ENCODE assay signal across 8 mouse cellular contexts in the genomic region with DNA sequence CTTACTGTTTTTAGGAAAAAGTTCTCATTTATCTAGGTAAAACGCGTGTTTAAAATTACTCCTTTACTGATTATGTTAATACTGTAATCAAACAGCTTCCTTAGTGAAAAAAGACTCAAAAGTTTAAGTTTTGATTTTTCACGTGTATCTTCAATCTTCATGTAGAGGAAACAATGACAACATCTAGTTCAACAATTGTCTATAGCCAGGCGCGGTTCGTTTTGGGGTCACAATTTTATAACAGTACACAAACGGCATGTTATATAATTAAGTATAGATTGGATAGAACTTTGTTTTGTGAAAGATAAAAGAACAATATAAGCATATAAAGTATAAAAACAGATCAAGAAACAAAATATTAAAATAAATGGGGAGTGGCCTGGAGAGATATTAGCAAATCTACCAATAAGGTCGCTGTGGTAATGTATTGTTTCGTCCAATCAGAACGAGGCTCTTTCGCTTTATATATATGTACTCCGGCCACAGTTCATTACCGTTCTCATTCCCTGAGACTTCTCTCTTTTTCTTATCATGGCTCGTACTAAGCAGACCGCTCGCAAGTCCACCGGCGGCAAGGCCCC. TPM values are rescaled to one million over a fixed set of nuclear protein-coding genes. Genes with fewer than 3 reads are reported as not detected.
DNase-seq lines count a peak whose midpoint lies in the region; ATAC-seq and TF ChIP-seq lines count a peak whose summit lies in the region.

Gene Hist1h3d, plus strand, starts transcription at position 493 of the 581 bp plus-strand sequence.

- no peaks in the 10 kb centered on the region for H3K27me3 ChIP-seq in cerebellum, adult 2 months (ENCODE audit: control insufficient read depth, insufficient read depth, low read length)
- H3K27me3 ChIP-seq in forebrain, embryonic 12.5 days: no peaks in the 10 kb centered on the region
- no peaks in the 10 kb centered on the region for H3K27me3 ChIP-seq in hindbrain, embryonic 14.5 days (ENCODE audit: control insufficient read depth, insufficient read depth, low read length)
- H3K27me3 ChIP-seq in limb, embryonic 11.5 days (ENCODE audit: control insufficient read depth, insufficient read depth, low read length): no peaks in the 10 kb centered on the region
- H3K27me3 ChIP-seq in midbrain, embryonic 12.5 days: no peaks in the 10 kb centered on the region
- no peaks in the 10 kb centered on the region for H3K27me3 ChIP-seq in stomach, embryonic 15.5 days (replicated peaks)

- DNase-seq in cerebellum, adult 2 months: peak; percentile 42 to 53
- DNase-seq in cerebellum, adult 9-11 months: no peak
- peak; percentile 86 for DNase-seq in ZHBTc4 (ENCODE audit: low read depth, low spot score)
- peak; percentile 87 for DNase-seq in hindbrain, embryonic 14.5 days (ENCODE audit: low spot score)
- peak; percentile 75 for DNase-seq in limb, embryonic 11.5 days (ENCODE audit: low spot score)

- H3K27ac ChIP-seq in cerebellum, adult 2 months (ENCODE audit: insufficient read depth, low read length): no peak within 1 kb of the TSS
- peak within 1 kb of the TSS; percentile 94 for H3K27ac ChIP-seq in forebrain, embryonic 12.5 days
- peak within 1 kb of the TSS; percentile 87 for H3K27ac ChIP-seq in hindbrain, embryonic 14.5 days
- H3K27ac ChIP-seq in limb, embryonic 11.5 days (replicated peaks; ENCODE audit: low read depth, low read length): peak within 1 kb of the TSS; percentile 94
- peak within 1 kb of the TSS; percentile 87 for H3K27ac ChIP-seq in midbrain, embryonic 12.5 days (replicated peaks)
- H3K27ac ChIP-seq in stomach, embryonic 15.5 days: peak within 1 kb of the TSS; percentile 94

- peak within 1 kb of the TSS; percentile 67 for H3K4me2 ChIP-seq in forebrain, embryonic 12.5 days
- peak within 1 kb of the TSS; percentile 67 for H3K4me2 ChIP-seq in hindbrain, embryonic 14.5 days (replicated peaks)
- H3K4me2 ChIP-seq in limb, embryonic 11.5 days (ENCODE audit: low read depth, severe bottlenecking): peak within 1 kb of the TSS; percentile 69
- peak within 1 kb of the TSS; percentile 66 for H3K4me2 ChIP-seq in midbrain, embryonic 12.5 days (replicated peaks)
- peak within 1 kb of the TSS; percentile 71 for H3K4me2 ChIP-seq in stomach, embryonic 15.5 days

- no peak for TF ChIP-seq CTCF in cerebellum, adult 2 months (IDR thresholded peaks at IDR 0.05; ENCODE audit: borderline replicate concordance, insufficient read depth, low read depth, low read length)

- no peaks in the 10 kb centered on the region for H3K36me3 ChIP-seq in forebrain, embryonic 12.5 days (replicated peaks)
- H3K36me3 ChIP-seq in hindbrain, embryonic 14.5 days (replicated peaks; ENCODE audit: control insufficient read depth, insufficient read depth): no peaks in the 10 kb centered on the region
- no peaks in the 10 kb centered on the region for H3K36me3 ChIP-seq in limb, embryonic 11.5 days (ENCODE audit: control insufficient read depth, insufficient read depth, low read length)
- no peaks in the 10 kb centered on the region for H3K36me3 ChIP-seq in midbrain, embryonic 12.5 days
- no peaks in the 10 kb centered on the region for H3K36me3 ChIP-seq in stomach, embryonic 15.5 days

- ATAC-seq in forebrain, embryonic 12.5 days (ENCODE audit: low FRiP score): peak; percentile 63
- ATAC-seq in hindbrain, embryonic 14.5 days (ENCODE audit: low FRiP score): peak; percentile 62
- ATAC-seq in limb, embryonic 11.5 days (ENCODE audit: insufficient number of reproducible peaks, low FRiP score, low TSS enrichment, low read depth): peak; percentile 68
- peak; percentile 59 for ATAC-seq in midbrain, embryonic 12.5 days (ENCODE audit: low FRiP score, low read depth)
- ATAC-seq in stomach, embryonic 15.5 days (ENCODE audit: insufficient read depth, low FRiP score, low read depth): peak; percentile 62

- no peaks in the 10 kb centered on the region for H3K9me3 ChIP-seq in forebrain, embryonic 12.5 days
- H3K9me3 ChIP-seq in hindbrain, embryonic 14.5 days (ENCODE audit: control insufficient read depth, low read length): no peaks in the 10 kb centered on the region
- H3K9me3 ChIP-seq in limb, embryonic 11.5 days (ENCODE audit: control insufficient read depth, low read length): no peaks in the 10 kb centered on the region
- no peaks in the 10 kb centered on the region for H3K9me3 ChIP-seq in midbrain, embryonic 12.5 days
- no peaks in the 10 kb centered on the region for H3K9me3 ChIP-seq in stomach, embryonic 15.5 days

- TF ChIP-seq POLR2A in cerebellum, adult 2 months (IDR thresholded peaks at IDR 0.05; ENCODE audit: borderline replicate concordance, insufficient read depth, low read length): no peak

- 2% methylated on average over 18 of the region's 18 CpGs for WGBS in cerebellum, adult 2 months
- WGBS in forebrain, embryonic 12.5 days: 1% methylated on average over 18 of the region's 18 CpGs
- WGBS in hindbrain, embryonic 14.5 days: under 1% methylated on average over 18 of the region's 18 CpGs
- WGBS in limb, embryonic 11.5 days: under 1% methylated on average over 18 of the region's 18 CpGs
- under 1% methylated on average over 18 of the region's 18 CpGs for WGBS in midbrain, embryonic 12.5 days
- under 1% methylated on average over 17 of the region's 18 CpGs for WGBS in stomach, embryonic 15.5 days

- peak within 1 kb of the TSS; percentile 44 for H3K4me3 ChIP-seq in cerebellum, adult 2 months (replicated peaks; ENCODE audit: insufficient read depth, low read depth, low read length)
- peak within 1 kb of the TSS; percentile 47 for H3K4me3 ChIP-seq in forebrain, embryonic 12.5 days (replicated peaks)
- peak within 1 kb of the TSS; percentile 35 for H3K4me3 ChIP-seq in hindbrain, embryonic 14.5 days (replicated peaks; ENCODE audit: low read length)
- peak within 1 kb of the TSS; percentile 45 for H3K4me3 ChIP-seq in limb, embryonic 11.5 days (ENCODE audit: low read depth, low read length)
- H3K4me3 ChIP-seq in midbrain, embryonic 12.5 days: peak within 1 kb of the TSS; percentile 47
- peak within 1 kb of the TSS; percentile 44 for H3K4me3 ChIP-seq in stomach, embryonic 15.5 days (replicated peaks)

- H3K4me1 ChIP-seq in cerebellum, adult 2 months (ENCODE audit: control insufficient read depth, insufficient read depth, low read length): no peaks in the 10 kb centered on the region
- H3K4me1 ChIP-seq in forebrain, embryonic 12.5 days: peaks cover 27% of the 10 kb centered on the region
- peaks cover 31% of the 10 kb centered on the region for H3K4me1 ChIP-seq in hindbrain, embryonic 14.5 days (replicated peaks; ENCODE audit: control insufficient read depth, insufficient read depth, low read length)
- H3K4me1 ChIP-seq in limb, embryonic 11.5 days (ENCODE audit: control insufficient read depth, insufficient read depth, low read length): peaks cover 5% of the 10 kb centered on the region; the same call in 1 of the 2 replicates
- H3K4me1 ChIP-seq in midbrain, embryonic 12.5 days: peaks cover 29% of the 10 kb centered on the region
- 0 out of 2 replicates have a peak, but pooled peaks cover 7% of the 10 kb centered on the region for H3K4me1 ChIP-seq in stomach, embryonic 15.5 days

- peak within 1 kb of the TSS; percentile 74 for H3K9ac ChIP-seq in forebrain, embryonic 12.5 days
- H3K9ac ChIP-seq in hindbrain, embryonic 14.5 days: peak within 1 kb of the TSS; percentile 71
- peak within 1 kb of the TSS; percentile 85 for H3K9ac ChIP-seq in limb, embryonic 11.5 days (ENCODE audit: low read length)
- peak within 1 kb of the TSS; percentile 75 for H3K9ac ChIP-seq in midbrain, embryonic 12.5 days (replicated peaks)
- H3K9ac ChIP-seq in stomach, embryonic 15.5 days: peak within 1 kb of the TSS; percentile 46

RNA-seq across cellular contexts. Expression of gene Hist1h3d, which starts in this region (rescaled TPM):
- polyA plus RNA-seq in cerebellum, adult 2 months (2012; rRNA removed): 2.0 and 2.8 TPM in 2 replicates
- 5.8 and 6.6 TPM in 2 replicates for polyA plus RNA-seq in forebrain, embryonic 12.5 days (2016; fragmentation: Nextera tagmentation; extraction: Ambion mirVana)
- 1.4 and 2.2 TPM in 2 replicates for polyA plus RNA-seq in hindbrain, embryonic 14.5 days (2014; fragmentation: Nextera tagmentation; extraction: Ambion mirVana)
- polyA plus RNA-seq in limb, embryonic 11.5 days (2014; fragmentation: Nextera tagmentation; extraction: Ambion mirVana): 12.6 and 13.2 TPM in 2 replicates
- 4.6 and 5.4 TPM in 2 replicates for polyA plus RNA-seq in midbrain, embryonic 12.5 days (2016; fragmentation: Nextera tagmentation; extraction: Ambion mirVana)
- polyA plus RNA-seq in stomach, embryonic 15.5 days (2015; fragmentation: Nextera tagmentation; extraction: Ambion mirVana): 5.7 and 7.9 TPM in 2 replicates
